Mouse (Mus musculus) midbrain, embryonic 12.5 days (tissue): ENCODE results near the gene Cobl. TPM values are rescaled to one million over a fixed set of nuclear protein-coding genes. Genes with fewer than 3 reads are reported as not detected.

ENCODE experiments used
- ATAC-seq: fragments of 200-750 bp; cut with Nextera tagmentation; 2 replicates; pipeline ENCODE4 v1.8.0; 2017; ENCODE audit warnings: low read depth, moderate TSS enrichment, moderate library complexity; ENCODE audit not compliant: low FRiP score
- H3K27ac ChIP-seq: fragments of 300-500 bp; sonication (generic); replicated peaks from 2 replicates; pipeline ENCODE4 v1.5.1; 2016; ENCODE audit warnings: mild to moderate bottlenecking
- H3K27me3 ChIP-seq: fragments of 300-500 bp; sonication (generic); 2 replicates; pipeline ENCODE4 v1.6.1; 2016; ENCODE audit warnings: mild to moderate bottlenecking
- H3K36me3 ChIP-seq: fragments of 300-500 bp; sonication (generic); 2 replicates; pipeline ENCODE4 v1.6.1; 2016
- H3K4me1 ChIP-seq: fragments of 300-500 bp; sonication (generic); 2 replicates; pipeline ENCODE4 v1.6.1; 2016
- H3K4me2 ChIP-seq: fragments of 300-500 bp; sonication (generic); replicated peaks from 2 replicates; pipeline ENCODE4 v1.6.1; 2016; ENCODE audit warnings: mild to moderate bottlenecking, moderate library complexity
- H3K4me3 ChIP-seq: fragments of 300-500 bp; sonication (generic); 2 replicates; pipeline ENCODE4 v1.5.1; 2016; ENCODE audit warnings: mild to moderate bottlenecking
- H3K9ac ChIP-seq: fragments of 300-500 bp; sonication (generic); replicated peaks from 2 replicates; pipeline ENCODE4 v1.6.1; 2016; ENCODE audit warnings: mild to moderate bottlenecking, moderate library complexity
- H3K9me3 ChIP-seq: fragments of 300-500 bp; sonication (generic); 2 replicates; pipeline ENCODE4 v1.6.1; 2016; ENCODE audit warnings: mild to moderate bottlenecking
- WGBS: fragments of 180-500 bp; shearing (Covaris S2); methylation state at CpG from one replicate; pipeline ENCODE4 v1.1.7; 2016; 5-methylcytosine and 5-hydroxymethylcytosine counted together
- polyA plus RNA-seq: library from polyadenylated mRNA; unstranded; fragments of >200 nt; fragmentation: Nextera tagmentation; extraction: Ambion mirVana; gene quantifications from 2 replicates; pipeline ENCODE4 v1.2.1, GENCODE M21; 2016

Cobl gene
- polyA plus RNA-seq, 1 experiment from 2014 or later = 4.0 TPM

DNA sequence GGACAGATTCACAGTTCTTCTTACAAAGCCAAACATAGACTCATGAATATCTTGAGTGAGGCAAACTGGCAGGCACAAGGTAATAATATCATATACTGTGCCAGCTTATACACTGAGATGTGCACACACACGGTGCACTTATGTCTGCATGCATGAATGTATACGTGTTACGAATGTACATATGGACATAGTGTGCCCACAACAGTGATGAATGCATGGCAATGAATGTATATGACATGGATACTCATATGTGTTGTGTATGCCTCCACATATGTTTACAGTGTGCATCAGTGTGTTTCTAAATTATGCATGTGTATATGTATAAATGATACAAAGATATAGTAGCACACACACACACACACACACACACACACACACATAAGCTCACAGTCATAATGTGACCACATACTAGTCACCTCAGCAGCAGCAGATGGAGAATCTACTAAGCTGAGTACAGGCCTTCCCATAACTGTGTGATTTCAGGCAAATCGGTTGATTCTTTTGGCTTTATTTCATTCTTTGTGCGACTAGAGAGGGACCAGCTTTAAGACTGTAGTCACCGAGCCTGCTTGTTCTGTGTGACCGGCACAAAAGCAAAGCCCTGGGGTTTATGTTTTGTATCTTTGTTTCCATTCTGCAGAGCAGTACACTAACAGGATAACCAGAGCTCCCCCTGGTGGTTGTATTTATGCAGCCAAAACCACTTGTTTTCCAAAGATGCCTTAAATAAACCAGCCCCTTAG is 173.7 kb downstream of the Cobl start:
- Histone ChIP-seq H3K4me2 (no peak overlapping the region), H3K9me3 (no peaks in the 10 kb centered on the region), H3K36me3 (no peaks in the 10 kb centered on the region), H3K9ac (no peak overlapping the region; the same call in 1 of the 2 replicates), H3K27ac (no peak overlapping the region), H3K27me3 (peaks cover 21% of the 10 kb centered on the region), H3K4me1 (no peaks in the 10 kb centered on the region), H3K4me3 (no peak overlapping the region)
- ATAC-seq = peak; percentile 87
- WGBS = 38% methylated on average over 7 of the region's 7 CpGs

DNA sequence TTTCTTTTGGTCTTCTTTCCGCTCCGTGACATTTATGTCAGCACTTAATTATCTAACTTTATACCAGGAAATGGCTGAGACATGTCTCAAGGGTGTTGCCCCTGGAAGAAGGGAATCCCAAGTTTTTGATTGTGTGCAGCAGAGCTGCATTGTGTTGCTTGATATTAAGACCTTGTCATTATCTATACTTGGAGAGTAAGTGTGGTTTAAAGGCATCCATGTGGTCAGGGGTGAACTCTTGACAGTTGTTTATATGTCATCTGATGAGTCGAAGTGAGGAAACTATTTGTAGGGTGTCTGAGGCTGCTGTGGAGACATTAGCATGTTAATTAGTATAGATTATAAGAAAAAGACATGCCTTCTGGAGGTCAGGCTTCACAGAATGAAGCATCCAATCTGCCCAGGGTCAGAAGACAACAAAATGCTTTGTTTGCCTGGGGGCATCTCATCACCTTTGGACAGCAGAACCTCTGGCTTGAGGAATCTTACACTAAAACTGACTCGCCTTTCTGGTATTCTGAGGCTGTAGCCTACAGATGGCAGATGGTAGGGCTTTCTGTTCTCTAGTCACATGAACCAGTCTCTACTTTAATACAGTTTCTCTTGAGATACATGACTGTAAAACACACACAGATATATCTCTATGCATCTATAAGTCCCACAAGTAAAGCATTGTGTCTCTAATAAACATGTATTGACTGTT is 179.3 kb downstream of the Cobl start:
- 84% methylated on average over 4 of the region's 4 CpGs for WGBS
- H3K27me3 ChIP-seq = peaks cover under 1% of the 10 kb centered on the region; the same call in 1 of the 2 replicates
- H3K4me3 ChIP-seq = no peak overlapping the region
- H3K9me3 ChIP-seq = no peaks in the 10 kb centered on the region
- no peaks in the 10 kb centered on the region for H3K4me1 ChIP-seq
- no peak overlapping the region for H3K27ac ChIP-seq
- H3K36me3 ChIP-seq = no peaks in the 10 kb centered on the region
- no peak overlapping the region for H3K4me2 ChIP-seq
- no peak overlapping the region for H3K9ac ChIP-seq
- no peak for ATAC-seq

DNA sequence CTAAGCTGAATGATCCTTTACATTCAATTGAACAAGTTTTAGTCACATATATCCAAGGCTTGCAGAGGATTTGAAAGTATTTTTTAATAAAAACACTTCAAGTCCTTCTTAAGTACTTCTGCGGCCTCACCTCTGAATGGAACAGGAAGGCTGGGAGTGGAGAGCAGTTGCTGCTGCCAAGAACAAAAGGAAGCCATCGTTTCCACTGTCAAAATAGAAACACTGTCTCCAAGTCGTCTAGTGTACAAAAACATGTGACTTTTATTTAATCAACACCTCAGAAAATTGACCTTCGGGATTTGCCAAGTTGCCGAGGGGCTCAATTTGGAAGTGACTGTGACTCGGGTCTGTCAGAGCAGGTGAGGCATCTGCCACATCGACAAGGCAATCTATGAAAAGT is 184.0 kb downstream of the Cobl start:
- no peak overlapping the region for H3K4me3 ChIP-seq
- H3K9ac ChIP-seq = no peak overlapping the region
- no peaks in the 10 kb centered on the region for H3K36me3 ChIP-seq
- no peaks in the 10 kb centered on the region for H3K9me3 ChIP-seq
- no peak for ATAC-seq
- H3K4me2 ChIP-seq = no peak overlapping the region
- H3K27ac ChIP-seq = no peak overlapping the region
- H3K27me3 ChIP-seq = no peaks in the 10 kb centered on the region
- 76% methylated on average over 7 of the region's 7 CpGs for WGBS
- no peaks in the 10 kb centered on the region for H3K4me1 ChIP-seq

DNA sequence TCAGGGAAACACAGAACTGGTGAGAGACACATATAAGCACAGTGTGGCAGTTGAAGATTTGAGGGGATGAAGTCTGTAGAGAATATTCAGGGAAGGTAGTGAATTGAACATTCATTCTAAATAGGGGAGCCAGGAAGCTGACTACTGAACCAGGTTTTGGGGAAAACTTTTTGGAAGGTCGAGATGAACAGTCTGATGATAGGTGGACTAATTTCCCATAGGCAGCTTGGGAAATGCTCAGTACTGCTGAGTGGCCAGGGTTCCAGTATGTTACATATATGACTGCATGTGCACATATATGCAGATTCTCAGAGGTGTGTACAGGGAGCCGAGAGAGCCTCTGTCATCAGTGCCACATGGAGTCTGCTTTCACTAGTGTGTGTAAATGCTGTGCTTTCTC is 190.5 kb downstream of the Cobl start:
- Histone ChIP-seq H3K36me3 (no peaks in the 10 kb centered on the region), H3K27ac (no peak overlapping the region), H3K9ac (no peak overlapping the region), H3K9me3 (no peaks in the 10 kb centered on the region), H3K4me1 (no peaks in the 10 kb centered on the region), H3K4me3 (no peak overlapping the region), H3K4me2 (no peak overlapping the region), H3K27me3 (no peaks in the 10 kb centered on the region)
- ATAC-seq = no peak
- 78% methylated on average over 2 of the region's 2 CpGs for WGBS

DNA sequence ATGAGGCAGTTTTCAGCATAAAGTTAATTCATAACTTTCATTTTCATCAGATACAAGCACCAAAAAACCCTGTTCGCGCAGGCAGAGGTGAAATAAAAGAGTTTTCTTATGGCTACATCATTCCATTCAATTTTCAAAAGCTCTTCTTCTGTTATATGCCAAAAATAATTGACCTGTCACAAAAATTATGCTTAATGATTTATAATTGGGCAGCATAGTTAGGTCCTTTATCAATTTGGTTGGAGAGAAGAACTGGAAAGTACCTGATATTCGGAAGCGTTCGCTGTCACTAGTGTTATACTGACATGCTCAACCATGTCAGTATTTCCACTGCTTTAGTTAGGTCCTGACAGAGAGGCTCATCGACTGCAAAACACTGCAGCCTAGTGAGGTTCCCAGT is 191.0 kb downstream of the Cobl start:
- no peak for ATAC-seq
- Histone ChIP-seq H3K9me3 (no peaks in the 10 kb centered on the region), H3K27ac (no peak overlapping the region), H3K36me3 (no peaks in the 10 kb centered on the region), H3K9ac (no peak overlapping the region), H3K27me3 (no peaks in the 10 kb centered on the region), H3K4me1 (no peaks in the 10 kb centered on the region), H3K4me2 (no peak overlapping the region), H3K4me3 (no peak overlapping the region)
- WGBS = 92% methylated on average over 6 of the region's 6 CpGs

DNA sequence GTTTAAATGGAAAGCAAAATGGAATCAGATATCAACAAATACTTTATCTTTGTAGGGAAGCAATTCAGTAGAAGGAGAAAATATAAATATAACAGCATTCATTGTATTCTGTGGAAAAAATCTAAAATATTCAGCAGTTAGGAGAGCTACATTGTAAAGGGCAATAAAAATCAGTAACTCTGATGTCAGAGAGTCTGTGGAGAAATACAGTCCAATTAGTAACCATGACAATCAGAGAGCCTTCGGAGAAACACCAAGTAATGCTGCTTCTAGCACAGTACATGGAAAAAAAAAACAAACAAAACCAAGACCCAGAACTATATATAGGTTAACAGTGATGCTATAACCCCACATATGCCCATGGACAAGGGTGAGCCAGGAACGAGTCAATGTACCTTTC is 206.3 kb downstream of the Cobl start:
- Histone ChIP-seq H3K27me3 (no peaks in the 10 kb centered on the region), H3K27ac (no peak overlapping the region), H3K36me3 (no peaks in the 10 kb centered on the region), H3K4me3 (no peak overlapping the region), H3K4me1 (peaks cover 6% of the 10 kb centered on the region; the same call in 1 of the 2 replicates), H3K4me2 (no peak overlapping the region), H3K9ac (no peak overlapping the region), H3K9me3 (no peaks in the 10 kb centered on the region)
- no peak for ATAC-seq
- 70% methylated on average over 2 of the region's 2 CpGs for WGBS

DNA sequence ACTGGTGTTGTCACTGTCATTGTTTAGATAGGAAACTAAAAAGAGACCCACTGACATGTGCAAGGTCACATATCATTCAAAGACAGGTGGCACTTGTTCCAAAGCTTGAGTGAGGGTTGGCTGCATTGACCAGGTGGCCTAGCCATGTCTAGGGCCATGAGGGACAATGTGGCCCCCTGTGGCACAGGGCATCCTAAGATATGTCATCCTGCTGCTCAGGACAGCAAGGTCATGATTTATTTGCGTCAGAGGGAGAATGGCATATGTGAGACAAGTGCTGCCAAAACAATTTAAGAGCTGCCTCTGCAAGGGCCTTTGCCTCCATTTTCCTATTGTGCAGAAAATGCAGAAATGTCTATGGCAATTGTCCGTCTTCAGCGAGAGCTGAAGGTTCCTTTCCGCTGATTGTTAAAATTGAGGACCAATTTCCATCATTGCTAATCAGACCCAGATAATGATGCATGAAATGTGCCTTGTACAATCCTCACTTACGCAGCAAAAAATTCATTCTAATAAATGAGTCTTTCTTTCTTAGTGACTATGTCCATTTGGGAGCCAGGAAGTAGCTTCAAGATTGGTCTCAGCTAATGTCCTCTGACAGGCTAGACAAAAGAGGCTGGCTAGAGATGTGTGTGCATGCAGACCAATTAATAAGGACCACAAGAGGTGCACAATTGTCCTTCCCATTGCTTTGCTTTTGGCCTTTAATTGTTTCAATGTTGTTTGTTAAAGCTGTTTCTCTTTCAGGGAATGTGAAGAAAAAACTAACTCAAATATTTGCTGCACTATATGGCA is 207.2 kb downstream of the Cobl start:
- 68% methylated on average over 5 of the region's 5 CpGs for WGBS
- no peaks in the 10 kb centered on the region for H3K27me3 ChIP-seq
- H3K4me2 ChIP-seq = no peak overlapping the region
- peaks cover 6% of the 10 kb centered on the region; the same call in 1 of the 2 replicates for H3K4me1 ChIP-seq
- no peaks in the 10 kb centered on the region for H3K9me3 ChIP-seq
- no peak overlapping the region for H3K9ac ChIP-seq
- no peak overlapping the region for H3K4me3 ChIP-seq
- H3K27ac ChIP-seq = no peak overlapping the region
- ATAC-seq = 0 out of 2 replicates have a peak, but pooled peaks have one; percentile 52
- H3K36me3 ChIP-seq = no peaks in the 10 kb centered on the region

DNA sequence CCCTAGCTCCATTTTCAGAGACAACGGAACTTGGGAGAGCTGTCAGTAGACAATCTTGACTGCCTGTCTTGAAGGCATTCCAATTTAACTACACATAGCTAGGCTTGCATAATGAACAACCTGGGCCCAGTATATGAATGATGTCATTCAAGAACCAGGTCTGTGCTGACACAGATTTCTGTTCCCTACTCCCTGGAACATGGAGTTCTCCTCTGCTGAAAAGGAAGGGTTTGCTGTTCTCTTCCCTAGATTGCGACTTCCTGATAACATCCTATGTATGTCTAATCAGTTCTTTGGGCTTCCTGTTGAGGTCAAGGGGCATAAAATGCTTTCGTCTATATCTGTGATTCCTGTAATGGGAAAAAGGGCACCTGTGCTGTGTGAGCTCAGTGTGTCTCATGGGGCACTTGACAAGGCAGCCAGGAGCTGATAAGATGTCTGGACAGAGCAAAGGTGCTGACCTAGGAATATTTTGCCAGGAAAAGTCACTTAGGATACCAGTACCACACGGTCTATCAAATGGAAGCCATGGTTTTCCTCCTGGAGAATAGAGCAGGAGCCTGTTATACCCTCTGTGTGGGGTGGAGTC is 219.3 kb downstream of the Cobl start:
- H3K27me3 ChIP-seq = no peaks in the 10 kb centered on the region
- 88% methylated on average over 4 of the region's 4 CpGs for WGBS
- H3K4me1 ChIP-seq = no peaks in the 10 kb centered on the region
- H3K27ac ChIP-seq = no peak overlapping the region
- H3K9me3 ChIP-seq = no peaks in the 10 kb centered on the region
- H3K4me3 ChIP-seq = no peak overlapping the region
- no peaks in the 10 kb centered on the region for H3K36me3 ChIP-seq
- no peak overlapping the region for H3K4me2 ChIP-seq
- H3K9ac ChIP-seq = no peak overlapping the region
- ATAC-seq = no peak

DNA sequence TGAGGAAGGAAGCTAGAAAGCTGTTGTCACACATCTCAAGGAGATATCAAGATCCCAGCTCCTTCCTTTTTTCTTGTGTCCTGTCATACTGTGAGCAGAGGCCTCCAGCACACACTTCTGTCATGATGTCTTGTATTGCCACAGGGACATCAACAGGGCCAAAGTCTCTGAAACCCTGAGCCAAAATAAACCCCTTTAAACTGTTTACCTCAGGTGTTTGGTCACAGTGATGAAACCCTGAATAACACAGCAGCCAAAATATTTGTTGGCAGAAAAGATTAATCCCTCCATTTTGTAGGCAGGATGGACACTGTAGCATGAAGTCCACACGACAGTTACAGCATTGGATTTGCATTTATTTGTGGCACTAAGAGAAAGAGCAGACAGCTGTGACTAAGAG is 228.4 kb downstream of the Cobl start:
- H3K4me1 ChIP-seq = no peaks in the 10 kb centered on the region
- H3K27me3 ChIP-seq = no peaks in the 10 kb centered on the region
- no peak overlapping the region for H3K27ac ChIP-seq
- 41% methylated on average over 1 of the region's 1 CpGs for WGBS
- no peak overlapping the region for H3K9ac ChIP-seq
- H3K4me3 ChIP-seq = no peak overlapping the region
- no peak for ATAC-seq
- no peaks in the 10 kb centered on the region for H3K9me3 ChIP-seq
- no peak overlapping the region for H3K4me2 ChIP-seq
- H3K36me3 ChIP-seq = no peaks in the 10 kb centered on the region

DNA sequence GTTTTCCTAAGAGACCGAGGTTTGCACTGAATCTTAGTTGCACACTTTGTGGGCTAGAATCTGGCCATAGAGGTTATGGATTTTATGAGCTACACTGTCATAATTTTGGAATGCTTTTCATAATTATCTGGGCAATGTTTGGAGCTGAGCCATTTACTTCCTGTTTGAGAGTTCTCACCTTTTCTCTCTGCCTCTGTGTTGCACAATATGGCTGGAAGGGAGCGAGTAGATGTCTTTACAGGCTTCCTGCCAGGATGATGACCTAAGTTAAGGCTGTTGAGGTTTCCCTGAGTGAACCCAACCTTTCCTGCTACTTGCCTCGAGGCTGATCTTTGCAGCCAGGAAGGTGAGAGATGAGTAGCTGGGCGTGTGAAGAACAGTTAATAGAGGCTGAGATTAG is 229.9 kb downstream of the Cobl start:
- Histone ChIP-seq H3K9me3 (no peaks in the 10 kb centered on the region), H3K4me2 (no peak overlapping the region), H3K27ac (no peak overlapping the region), H3K9ac (no peak overlapping the region), H3K4me1 (no peaks in the 10 kb centered on the region), H3K36me3 (no peaks in the 10 kb centered on the region), H3K4me3 (no peak overlapping the region), H3K27me3 (no peaks in the 10 kb centered on the region)
- no peak for ATAC-seq
- WGBS = 84% methylated on average over 4 of the region's 4 CpGs

DNA sequence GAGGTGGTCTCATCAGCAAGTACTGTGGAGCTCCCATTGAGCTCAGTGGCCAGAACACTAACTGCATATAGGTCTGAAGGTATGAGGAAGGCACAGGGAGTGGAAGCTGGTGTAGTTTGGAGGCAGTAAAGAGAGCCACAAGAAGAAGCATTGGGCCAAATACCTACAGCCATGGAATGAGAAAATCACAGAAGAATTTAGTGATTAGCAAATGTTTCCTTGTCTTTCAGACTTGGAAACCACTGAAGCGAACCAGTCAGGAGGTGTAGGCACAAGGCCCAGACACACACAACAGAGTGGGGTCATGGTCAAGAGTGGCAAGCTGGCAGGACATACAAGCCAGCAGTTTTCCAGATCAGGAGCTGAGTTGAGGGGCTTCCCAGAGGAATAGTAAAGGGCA is 230.6 kb downstream of the Cobl start:
- Histone ChIP-seq H3K9ac (no peak overlapping the region), H3K4me2 (no peak overlapping the region), H3K27ac (no peak overlapping the region), H3K4me3 (no peak overlapping the region), H3K4me1 (no peaks in the 10 kb centered on the region), H3K27me3 (no peaks in the 10 kb centered on the region), H3K9me3 (no peaks in the 10 kb centered on the region), H3K36me3 (no peaks in the 10 kb centered on the region)
- ATAC-seq = no peak
- WGBS = 86% methylated on average over 1 of the region's 1 CpGs

DNA sequence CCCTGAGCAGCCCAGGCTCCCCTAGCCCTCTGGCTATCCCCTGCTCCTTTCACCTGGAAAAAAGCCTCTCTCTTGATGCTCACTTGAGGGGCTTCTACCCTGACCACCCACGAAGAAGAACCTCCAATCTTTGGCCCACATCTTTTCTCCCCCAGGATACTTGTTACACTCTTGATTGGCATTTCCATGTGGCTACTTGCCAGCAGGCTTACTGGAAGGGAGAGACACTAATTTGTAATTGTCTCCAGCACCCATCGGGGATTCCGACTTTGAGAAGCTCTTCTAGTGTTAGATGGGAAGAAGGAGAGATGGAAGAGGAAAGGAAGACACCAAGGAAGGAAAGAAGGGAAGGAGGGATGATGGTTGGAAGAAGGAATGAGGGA is 232.0 kb downstream of the Cobl start:
- H3K4me2 ChIP-seq = no peak overlapping the region
- no peaks in the 10 kb centered on the region for H3K4me1 ChIP-seq
- H3K36me3 ChIP-seq = no peaks in the 10 kb centered on the region
- H3K9me3 ChIP-seq = no peaks in the 10 kb centered on the region
- no peak overlapping the region for H3K27ac ChIP-seq
- 85% methylated on average over 3 of the region's 3 CpGs for WGBS
- H3K27me3 ChIP-seq = no peaks in the 10 kb centered on the region
- no peak for ATAC-seq
- H3K4me3 ChIP-seq = no peak overlapping the region
- no peak overlapping the region for H3K9ac ChIP-seq
